Mouse (Mus musculus): Measurements from ENCODE around the gene Vmn1r50.
"Not testable (repeated sequence)": the region's sequence is repeated elsewhere in the genome, so short reads cannot be mapped to it uniquely, and the experiment has no call there.

The Vmn1r50 gene

DNA sequence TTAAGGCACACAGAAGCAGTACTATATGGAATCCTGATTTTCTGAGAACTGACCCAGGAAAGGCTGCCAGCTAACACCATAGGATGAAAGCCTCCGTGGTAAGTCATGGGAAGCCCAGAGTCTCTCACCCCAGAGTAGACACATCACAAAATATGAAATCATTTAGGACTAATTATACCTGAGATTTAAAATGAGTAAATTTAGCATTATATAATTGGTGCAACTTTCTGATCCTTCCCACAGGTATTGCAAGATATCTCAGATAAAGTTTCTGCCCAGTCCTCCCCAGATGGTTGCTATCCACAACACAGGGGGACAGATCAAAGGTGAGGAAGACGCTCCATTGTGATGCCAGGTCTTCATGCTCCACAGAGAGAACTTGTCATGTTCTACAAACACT is at the start of gene Vmn1r50:
TSS of gene Vmn1r50 (plus strand) at position 301 of the 400 bp plus-strand sequence.
- no peak for DNase-seq (ENCODE audit: low read depth, low spot score)

DNA sequence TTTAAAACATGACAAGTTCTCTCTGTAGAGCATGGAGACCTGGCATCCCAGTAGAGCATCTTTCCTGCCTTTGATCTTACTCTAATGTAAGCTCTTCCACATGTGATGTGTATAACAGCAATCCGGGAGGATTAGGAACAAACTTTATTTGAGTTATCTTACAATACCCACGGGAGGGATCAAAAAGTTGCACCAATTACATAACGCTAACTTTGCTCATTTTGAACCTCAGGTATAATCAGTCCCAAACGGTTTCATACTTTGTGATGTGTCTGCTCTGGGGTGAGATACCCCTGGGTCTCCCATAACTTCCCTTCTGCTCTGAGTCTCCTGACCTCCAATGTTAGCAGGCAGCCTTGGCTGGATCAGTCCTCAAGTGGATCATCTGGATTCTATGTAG is 22.8 kb upstream of the Vmn1r50 start, which contains the start of gene Vmn1r49:
TSS of gene Vmn1r49 (minus strand) at position 101 of the 400 bp plus-strand sequence.
- DNase-seq (ENCODE audit: low read depth, low spot score): no peak

DNA sequence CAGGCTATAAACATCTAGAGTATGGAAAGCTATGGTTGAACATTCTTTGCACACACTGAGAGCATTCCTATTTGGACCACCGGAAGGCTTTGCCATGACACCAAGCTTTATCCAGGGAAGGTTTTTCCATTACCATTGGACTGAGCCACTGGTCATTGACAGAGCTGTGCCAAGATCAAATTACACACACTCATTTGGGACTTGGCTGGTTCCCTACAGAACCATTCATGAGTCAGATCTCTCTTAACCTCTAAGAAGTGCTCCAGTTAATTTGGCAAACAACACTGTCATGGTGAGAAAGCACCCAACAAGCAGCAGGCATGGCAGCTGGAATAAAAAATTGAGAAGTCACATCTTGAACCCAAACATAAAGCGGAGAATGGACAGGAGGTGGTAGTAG is 664 bp upstream of the Vmn1r50 start:
- no peak for DNase-seq (ENCODE audit: low read depth, low spot score)

DNA sequence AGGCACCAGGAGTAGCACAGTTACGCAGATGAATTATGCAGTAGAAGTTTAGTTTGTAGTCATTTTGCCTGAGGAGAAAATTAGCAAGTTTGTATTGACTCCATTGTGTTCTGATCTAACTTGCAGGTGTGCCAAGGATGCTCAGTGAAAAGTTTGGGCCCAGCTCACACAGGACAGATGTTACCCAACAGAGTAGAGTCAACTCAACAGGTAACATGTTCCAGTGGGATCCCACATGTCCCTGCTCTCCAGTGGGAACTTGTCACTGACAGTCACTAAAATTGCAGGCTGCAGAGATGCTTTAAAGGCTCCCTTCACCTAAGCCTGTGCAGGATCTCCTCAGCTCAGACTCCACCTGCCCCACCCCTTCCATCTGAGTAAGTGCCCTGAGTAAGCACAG is 21.1 kb downstream of the Vmn1r50 start, which contains the start of gene Vmn1r51:
TSS of gene Vmn1r51 (plus strand) at position 301 of the 400 bp plus-strand sequence.
- not testable (repeated sequence) for DNase-seq (ENCODE audit: low read depth, low spot score)
